ENCODE assay signal across 12 mouse cellular contexts in genomic region chrX:144526042-144526441, GRCm38 (mm10).
DNase-seq lines count a peak whose midpoint lies in the region; ATAC-seq and TF ChIP-seq lines count a peak whose summit lies in the region.
"Had no signal": no experiment of that assay in that cellular context is flagged by ENCODE, and none has a peak within 500 bp of the region (broad histone marks: within the 10 kb centered on the region; RNA-seq: fewer than 3 reads in every experiment).

No protein-coding gene starts in this region.

- H3K36me3 ChIP-seq in kidney, adult 2 months (ENCODE audit: control insufficient read depth, insufficient read depth, low read length), result no peaks in the 10 kb centered on the region
- no peaks in the 10 kb centered on the region for H3K36me3 ChIP-seq in spleen, adult 2 months (ENCODE audit: control insufficient read depth, insufficient read depth, low read length)
- no peaks in the 10 kb centered on the region for H3K36me3 ChIP-seq in neural tube, embryonic 15.5 days
- no peaks in the 10 kb centered on the region for H3K36me3 ChIP-seq in forebrain, embryonic 13.5 days (ENCODE audit: poor library complexity, severe bottlenecking)
- H3K36me3 ChIP-seq: hindbrain, embryonic 15.5 days had no signal

- no peak overlapping the region for H3K9ac ChIP-seq in neural tube, embryonic 15.5 days (replicated peaks)
- H3K9ac ChIP-seq in forebrain, embryonic 13.5 days, result no peak overlapping the region
- H3K9ac ChIP-seq: hindbrain, embryonic 15.5 days had no signal

- H3K4me2 ChIP-seq in neural tube, embryonic 15.5 days, result no peak overlapping the region
- no peak overlapping the region for H3K4me2 ChIP-seq in forebrain, embryonic 13.5 days
- H3K4me2 ChIP-seq: hindbrain, embryonic 15.5 days had no signal

- no peak for TF ChIP-seq POLR2A in kidney, adult 2 months (IDR thresholded peaks at IDR 0.05; ENCODE audit: low read depth, low read length)
- TF ChIP-seq POLR2A in spleen, adult 2 months (IDR thresholded peaks at IDR 0.05; ENCODE audit: low read depth, low read length), result no peak

- no peaks in the 10 kb centered on the region for H3K9me3 ChIP-seq in neural tube, embryonic 15.5 days (replicated peaks)
- no peaks in the 10 kb centered on the region for H3K9me3 ChIP-seq in forebrain, embryonic 13.5 days (replicated peaks)
- H3K9me3 ChIP-seq: hindbrain, embryonic 15.5 days had no signal

- no peak for ATAC-seq in neural tube, embryonic 15.5 days (ENCODE audit: low FRiP score)
- ATAC-seq in cerebellum, adult (ENCODE audit: insufficient number of reproducible peaks, low FRiP score, low TSS enrichment), result no peak
- no peak for ATAC-seq in forebrain, embryonic 13.5 days

- no peak overlapping the region for H3K27ac ChIP-seq in kidney, adult 2 months (ENCODE audit: insufficient read depth, low read depth, low read length)
- peak overlapping the region; percentile 89 for H3K27ac ChIP-seq in spleen, adult 2 months (ENCODE audit: insufficient read depth, low read length)
- H3K27ac ChIP-seq in neural tube, embryonic 15.5 days (replicated peaks), result no peak overlapping the region
- H3K27ac ChIP-seq in forebrain, embryonic 13.5 days, result no peak overlapping the region
- H3K27ac ChIP-seq: hindbrain, embryonic 15.5 days; left cerebral cortex, adult 2 months had no signal

- 35% methylated on average over 7 of the region's 7 CpGs for WGBS in kidney, adult 2 months
- 31% methylated on average over 7 of the region's 7 CpGs for WGBS in spleen, adult 2 months
- 87% methylated on average over 7 of the region's 7 CpGs for WGBS in neural tube, embryonic 15.5 days
- WGBS in forebrain, embryonic 13.5 days, result 85% methylated on average over 7 of the region's 7 CpGs

- H3K4me3 ChIP-seq in kidney, adult 2 months (ENCODE audit: insufficient read depth, low read depth, low read length), result no peak overlapping the region
- no peak overlapping the region for H3K4me3 ChIP-seq in spleen, adult 2 months (ENCODE audit: extremely low read depth, insufficient read depth, insufficient read length)
- no peak overlapping the region for H3K4me3 ChIP-seq in neural tube, embryonic 15.5 days (replicated peaks)
- H3K4me3 ChIP-seq in forebrain, embryonic 13.5 days, result no peak overlapping the region
- H3K4me3 ChIP-seq: hindbrain, embryonic 15.5 days; left cerebral cortex, adult 2 months had no signal

- H3K27me3 ChIP-seq in kidney, adult 2 months (replicated peaks; ENCODE audit: control insufficient read depth, insufficient read depth, low read length), result no peaks in the 10 kb centered on the region
- H3K27me3 ChIP-seq in spleen, adult 2 months (ENCODE audit: control insufficient read depth, insufficient read depth, low read length), result no peaks in the 10 kb centered on the region
- no peaks in the 10 kb centered on the region for H3K27me3 ChIP-seq in neural tube, embryonic 15.5 days (replicated peaks)
- H3K27me3 ChIP-seq in forebrain, embryonic 13.5 days, result no peaks in the 10 kb centered on the region
- H3K27me3 ChIP-seq: hindbrain, embryonic 15.5 days had no signal

- no peaks in the 10 kb centered on the region for H3K4me1 ChIP-seq in kidney, adult 2 months (ENCODE audit: control insufficient read depth, insufficient read depth, low read length)
- H3K4me1 ChIP-seq in spleen, adult 2 months (ENCODE audit: control insufficient read depth, insufficient read depth, insufficient read length), result peaks cover 3% of the 10 kb centered on the region; the same call in 1 of the 2 replicates
- H3K4me1 ChIP-seq in neural tube, embryonic 15.5 days, result no peaks in the 10 kb centered on the region
- H3K4me1 ChIP-seq in forebrain, embryonic 13.5 days, result no peaks in the 10 kb centered on the region
- H3K4me1 ChIP-seq: hindbrain, embryonic 15.5 days had no signal

- TF ChIP-seq CTCF in kidney, adult 2 months (conservative IDR thresholded peaks at IDR 0.05; ENCODE audit: insufficient read depth, insufficient read length, low read depth, low read length), result no peak
- no peak for TF ChIP-seq CTCF in spleen, adult 2 months (IDR thresholded peaks at IDR 0.05; ENCODE audit: extremely low read depth, insufficient read depth, insufficient read length, insufficient replicate concordance)

- peak; percentile 2 for DNase-seq in kidney, adult 2 months
- no peak for DNase-seq in kidney, postnatal 4 days
- peak; percentile 63 for DNase-seq in CD4-positive, CD25-positive, alpha-beta regulatory T cell, adult 2 months (ENCODE audit: low read depth, low spot score)
- peak; percentile 3 for DNase-seq in liver
- DNase-seq in spleen, adult 2 months (ENCODE audit: low read depth in 1 of 2, low spot score in 2 of 2), result peak; percentile 32 to 78
- DNase-seq: adrenal gland, adult 8-10 months; cerebellum, adult 9-10 months had no signal

Comparison
In these comparisons a context has a peak if more than half of its experiments do, and no peak if none do; other contexts are left out.
1. DNase-seq: peak in kidney, adult 2 months (single experiment), CD4-positive, CD25-positive, alpha-beta regulatory T cell, adult 2 months (single experiment), liver (single experiment) and spleen, adult 2 months (2 of 2); none in kidney, postnatal 4 days (0 of 2).